15 mouse cellular contexts compared by ENCODE assay signal in the genomic region with DNA sequence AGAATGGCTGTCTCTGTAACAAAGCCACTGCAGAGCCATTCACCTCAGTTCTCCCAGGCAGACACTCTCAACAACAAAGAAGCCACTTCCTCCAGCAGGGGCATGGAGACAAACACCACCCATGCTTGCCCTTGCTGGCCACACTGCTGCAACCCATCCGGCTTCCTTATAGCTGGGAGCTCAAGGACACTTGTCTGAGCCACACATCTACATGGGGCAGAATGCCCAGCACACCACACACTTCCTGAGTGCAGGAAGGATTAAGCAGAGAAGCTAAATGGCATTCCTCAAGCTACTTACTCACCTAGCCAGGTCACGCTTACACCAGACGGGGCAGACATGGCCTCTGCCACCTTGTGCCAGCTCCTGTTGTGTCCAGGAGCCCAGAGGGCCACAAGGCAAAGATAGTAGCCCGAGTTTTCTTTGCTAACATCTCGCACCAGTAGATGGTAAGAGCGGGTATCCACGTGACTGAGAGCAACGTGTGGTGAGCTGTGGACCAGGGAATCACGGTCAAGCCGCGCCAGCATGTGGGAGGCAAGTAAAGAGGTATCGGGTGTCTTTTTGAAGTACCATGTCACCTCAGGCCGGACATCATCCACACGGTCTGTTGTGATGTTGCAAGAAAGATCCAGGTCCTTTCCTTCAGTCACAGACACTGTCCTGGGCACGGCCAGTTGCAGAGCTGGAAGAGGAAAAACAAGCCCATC. TPM values are rescaled to one million over a fixed set of nuclear protein-coding genes. Genes with fewer than 3 reads are reported as not detected.
DNase-seq lines count a peak whose midpoint lies in the region; ATAC-seq and TF ChIP-seq lines count a peak whose summit lies in the region.
"Had no signal": no experiment of that assay in that cellular context is flagged by ENCODE, and none has a peak within 500 bp of the region (broad histone marks: within the 10 kb centered on the region; RNA-seq: fewer than 3 reads in every experiment).

No protein-coding gene starts in this region.

- POLR2A ChIA-PET in Patski (lab: Charles Lee) = interaction anchor here (0.9 kb wide), 1 partner anchor 26 kb away, joined by 3 read pairs; no protein-coding TSS in a partner anchor

- H3K27me3 ChIP-seq in kidney, embryonic 15.5 days = no peaks in the 10 kb centered on the region
- no peaks in the 10 kb centered on the region for H3K27me3 ChIP-seq in Patski
- H3K27me3 ChIP-seq in forebrain, embryonic 15.5 days = no peaks in the 10 kb centered on the region
- H3K27me3 ChIP-seq: embryonic facial prominence, embryonic 15.5 days; liver, embryonic 13.5 days had no signal

- peak; percentile 27; the same call in 1 of the 2 replicates for ATAC-seq in kidney, embryonic 15.5 days (replicated peaks; ENCODE audit: low FRiP score)
- ATAC-seq in Patski = peak; percentile 13
- ATAC-seq in forebrain, embryonic 15.5 days (replicated peaks) = no peak
- ATAC-seq in megakaryocyte progenitor cell, adult 5-6 weeks (replicated peaks; ENCODE audit: poor library complexity) = peak; percentile 37; the same call in 1 of the 2 replicates

- in situ Hi-C loops in Patski (cut with MboI; ENCODE audit: low pct_unique_long_range_greater_than_20kb) = no loop called here

- no peaks in the 10 kb centered on the region for H3K9me3 ChIP-seq in kidney, embryonic 15.5 days (replicated peaks)
- H3K9me3 ChIP-seq in forebrain, embryonic 15.5 days = no peaks in the 10 kb centered on the region
- H3K9me3 ChIP-seq: embryonic facial prominence, embryonic 15.5 days; liver, embryonic 13.5 days had no signal

- 0 out of 2 replicates have a peak overlapping the region, but pooled peaks have one; percentile 5 for H3K4me2 ChIP-seq in kidney, embryonic 15.5 days
- no peak overlapping the region for H3K4me2 ChIP-seq in forebrain, embryonic 15.5 days (replicated peaks)
- H3K4me2 ChIP-seq: embryonic facial prominence, embryonic 15.5 days; liver, embryonic 13.5 days had no signal

- peaks cover 27% of the 10 kb centered on the region for H3K4me1 ChIP-seq in kidney, embryonic 15.5 days
- peaks cover 60% of the 10 kb centered on the region for H3K4me1 ChIP-seq in forebrain, embryonic 15.5 days
- H3K4me1 ChIP-seq: liver, embryonic 13.5 days had no signal

- H3K9ac ChIP-seq in kidney, embryonic 15.5 days = no peak overlapping the region
- no peak overlapping the region for H3K9ac ChIP-seq in forebrain, embryonic 15.5 days (replicated peaks)
- H3K9ac ChIP-seq: embryonic facial prominence, embryonic 15.5 days; liver, embryonic 13.5 days had no signal

- no peak overlapping the region for H3K27ac ChIP-seq in kidney, embryonic 15.5 days
- peak overlapping the region; percentile 76 for H3K27ac ChIP-seq in forebrain, embryonic 15.5 days (replicated peaks)
- H3K27ac ChIP-seq: left cerebral cortex, adult 2 months; liver, embryonic 13.5 days had no signal

- WGBS in kidney, embryonic 15.5 days = 47% methylated on average over 15 of the region's 15 CpGs
- WGBS in forebrain, embryonic 15.5 days = 81% methylated on average over 15 of the region's 15 CpGs

- no peak for DNase-seq in kidney, postnatal 36 days
- no peak for DNase-seq in Patski (ENCODE audit: low read depth, low spot score)
- DNase-seq in left cerebral cortex, adult 18-20 months (ENCODE audit: low spot score in 2 of 2) = no peak
- DNase-seq in gastrocnemius, postnatal 4 days (ENCODE audit: low spot score in 2 of 2) = no peak
- DNase-seq: cerebellum, adult 11-12 months; gastrocnemius, postnatal 36 days; kidney, adult 8-10 months; liver, embryonic 13.5 days had no signal

- no peak overlapping the region for H3K4me3 ChIP-seq in kidney, embryonic 15.5 days (replicated peaks)
- H3K4me3 ChIP-seq in forebrain, embryonic 15.5 days = no peak overlapping the region
- H3K4me3 ChIP-seq: embryonic facial prominence, embryonic 15.5 days; left cerebral cortex, adult 2 months; liver, embryonic 13.5 days; myocyte had no signal

- peaks cover 14% of the 10 kb centered on the region; the same call in 1 of the 2 replicates for H3K36me3 ChIP-seq in kidney, embryonic 15.5 days
- H3K36me3 ChIP-seq in forebrain, embryonic 15.5 days = no peaks in the 10 kb centered on the region
- H3K36me3 ChIP-seq: liver, embryonic 13.5 days had no signal

- no peak for TF ChIP-seq CTCF in Patski (IDR thresholded peaks at IDR 0.05)

- CTCF ChIA-PET in Patski (lab: Charles Lee) = interaction anchor here (1.2 to 1.6 kb wide), 4 partner anchors 9 to 222 kb away, joined by 3 to 6 read pairs (median 4); no protein-coding TSS in a partner anchor

RNA-seq across cellular contexts. Expression of gene Ptgfrn, which starts 37.4 kb away (rescaled TPM):
- polyA plus RNA-seq in kidney, embryonic 15.5 days (2015; fragmentation: Nextera tagmentation; extraction: Ambion mirVana) = 2.8 and 2.9 TPM in 2 replicates
- polyA plus RNA-seq in Patski (2021) = 160 TPM
- polyA plus RNA-seq in forebrain, embryonic 15.5 days (2015; fragmentation: Nextera tagmentation; extraction: Ambion mirVana) = 3.4 and 3.8 TPM in 2 replicates
- 0.02 and 0.05 TPM in 2 replicates for total RNA-seq in megakaryocyte progenitor cell, adult 5-6 weeks (2015)
- 0.12 TPM in 1 of 2 replicates, not detected in the other for total RNA-seq in megakaryocyte progenitor cell, adult 5-6 weeks (2017)
- 10 to 100 TPM; 33.3 to 37.5 TPM for total RNA-seq in left cerebral cortex, adult 18-20 months (2021)
- 10 to 100 TPM; 87.5 to 90.5 TPM for total RNA-seq in gastrocnemius, postnatal 4 days (2021)
- total RNA-seq: MEL had no signal

RNA-seq across cellular contexts. Expression of gene Cd101, which starts 43.3 kb away (rescaled TPM):
- 0.04 TPM in 1 of 2 replicates, not detected in the other for polyA plus RNA-seq in kidney, embryonic 15.5 days (2015; fragmentation: Nextera tagmentation; extraction: Ambion mirVana)
- not detected for polyA plus RNA-seq in Patski (2021)
- polyA plus RNA-seq in forebrain, embryonic 15.5 days (2015; fragmentation: Nextera tagmentation; extraction: Ambion mirVana) = 0.05 and 0.10 TPM in 2 replicates
- 0.20 TPM in 1 of 2 replicates, not detected in the other for total RNA-seq in megakaryocyte progenitor cell, adult 5-6 weeks (2015)
- total RNA-seq in megakaryocyte progenitor cell, adult 5-6 weeks (2017) = 0.41 and 0.42 TPM in 2 replicates
- total RNA-seq in left cerebral cortex, adult 18-20 months (2021) = under 1 TPM; 0.23 to 0.49 TPM
- under 1 TPM; 0.57 to 0.91 TPM for total RNA-seq in gastrocnemius, postnatal 4 days (2021)
- total RNA-seq: MEL had no signal
- polyA plus RNA-seq: myocyte had no signal

Comparison
In these comparisons a context has a peak if more than half of its experiments do, and no peak if none do; other contexts are left out.
1. RNA of gene Ptgfrn, which starts 37.4 kb away (total RNA-seq): 87.5 to 90.5 TPM in gastrocnemius, postnatal 4 days and 33.3 to 37.5 TPM in left cerebral cortex, adult 18-20 months; 0.02 to 0.12 TPM in megakaryocyte progenitor cell, adult 5-6 weeks; every median in the first group is over 10 times any median in the second.